Mouse (Mus musculus): ENCODE measurements around the gene P2rx2.
A peak's percentile ranks its signal among the peaks of the same experiment; 100 is the strongest.

Gene P2rx2

GRCm38 (mm10) chr5:110342648-110343284 is at the start of gene P2rx2:
Gene P2rx2, minus strand, starts transcription at chr5:110343212.
- peak; percentile 21 to 26 for DNase-seq

GRCm38 (mm10) chr5:110392727-110393126 is 49.7 kb upstream of the P2rx2 start:
- no peak for DNase-seq

- DNase-seq = no peak
Measured at GRCm38 (mm10) chr5:110390631-110391030, 47.6 kb upstream of the P2rx2 start.

GRCm38 (mm10) chr5:110387332-110387731 is 44.3 kb upstream of the P2rx2 start:
- no peak for DNase-seq

GRCm38 (mm10) chr5:110386371-110387330 is 43.6 kb upstream of the P2rx2 start:
- peak; percentile 45 to 48 for DNase-seq

GRCm38 (mm10) chr5:110385263-110385662 is 42.3 kb upstream of the P2rx2 start:
- DNase-seq = no peak

GRCm38 (mm10) chr5:110384491-110384890 is 41.5 kb upstream of the P2rx2 start:
- no peak for DNase-seq

- no peak for DNase-seq
Measured at GRCm38 (mm10) chr5:110379823-110380222, 36.8 kb upstream of the P2rx2 start.

- DNase-seq = no peak
Measured at GRCm38 (mm10) chr5:110379086-110379485, 36.1 kb upstream of the P2rx2 start.

GRCm38 (mm10) chr5:110378181-110378583 is 35.2 kb upstream of the P2rx2 start:
- no peak for DNase-seq

- DNase-seq = peak; percentile 68 to 72
Measured at GRCm38 (mm10) chr5:110376802-110377433, 33.9 kb upstream of the P2rx2 start.

- no peak for DNase-seq
Measured at GRCm38 (mm10) chr5:110363822-110364545, 21.0 kb upstream of the P2rx2 start.

- peak; percentile 70 to 76 for DNase-seq
Measured at GRCm38 (mm10) chr5:110363179-110363821, 20.3 kb upstream of the P2rx2 start.

GRCm38 (mm10) chr5:110362813-110363178 is 19.8 kb upstream of the P2rx2 start:
- DNase-seq = no peak

- no peak for DNase-seq
Measured at GRCm38 (mm10) chr5:110361465-110361864, 18.5 kb upstream of the P2rx2 start.

GRCm38 (mm10) chr5:110357531-110358179 is 14.6 kb upstream of the P2rx2 start:
- DNase-seq = peak; percentile 85 to 87

GRCm38 (mm10) chr5:110354716-110355115 is 11.7 kb upstream of the P2rx2 start:
- peak; percentile 44 to 48 for DNase-seq

GRCm38 (mm10) chr5:110347006-110347405 is 4.0 kb upstream of the P2rx2 start:
- no peak for DNase-seq

GRCm38 (mm10) chr5:110345553-110345952 is 2.5 kb upstream of the P2rx2 start:
- no peak for DNase-seq

GRCm38 (mm10) chr5:110344524-110344923 is 1.5 kb upstream of the P2rx2 start, which contains the start of gene Lrcol1:
Gene Lrcol1, plus strand, starts transcription at chr5:110344730.
- DNase-seq = no peak

- no peak for DNase-seq
Measured at GRCm38 (mm10) chr5:110338792-110339191, 4.2 kb downstream of the P2rx2 start.

GRCm38 (mm10) chr5:110330508-110330907 is 12.5 kb downstream of the P2rx2 start:
- no peak for DNase-seq
